Mouse (Mus musculus): ENCODE results near the gene Rundc3b. TPM values are rescaled to one million over a fixed set of nuclear protein-coding genes. Genes with fewer than 3 reads are reported as not detected.

Gene Rundc3b
- 33.8 TPM for polyA plus RNA-seq (2017; shearing (Covaris generic))

DNA sequence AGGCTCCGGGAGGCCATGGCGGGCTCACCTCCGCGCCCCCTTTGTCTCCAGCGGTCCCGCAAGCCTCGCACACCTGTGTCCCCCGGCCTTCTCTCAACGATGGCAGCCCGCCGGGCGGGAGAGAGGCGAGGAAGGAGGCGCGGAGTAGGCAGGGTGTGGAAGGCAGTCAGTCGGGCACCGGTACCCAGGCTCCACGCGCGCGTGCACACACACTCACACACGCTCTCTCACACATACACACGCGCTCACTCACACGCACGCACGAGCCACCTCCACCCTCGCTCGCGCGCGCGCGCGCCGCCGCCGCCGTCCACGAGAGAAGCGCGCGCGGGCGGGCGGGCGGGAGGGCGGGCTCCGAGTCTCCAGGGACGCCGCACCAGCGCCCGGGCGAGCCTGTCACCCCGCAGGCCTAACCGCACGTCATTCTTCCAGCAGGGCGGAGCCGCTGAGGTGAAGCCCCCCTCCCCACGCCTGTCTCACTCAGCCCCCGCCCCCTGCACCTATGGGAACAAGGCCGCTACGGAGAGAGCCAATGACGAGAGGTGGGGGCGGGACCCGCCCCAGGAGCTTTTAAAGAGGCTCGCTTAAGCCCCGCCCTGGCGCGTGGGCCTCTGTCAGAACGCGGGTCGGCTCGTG lies at the start of gene Rundc3b:
Gene Rundc3b (minus strand): TSS at position 357 of the 636 bp plus-strand sequence.

DNA sequence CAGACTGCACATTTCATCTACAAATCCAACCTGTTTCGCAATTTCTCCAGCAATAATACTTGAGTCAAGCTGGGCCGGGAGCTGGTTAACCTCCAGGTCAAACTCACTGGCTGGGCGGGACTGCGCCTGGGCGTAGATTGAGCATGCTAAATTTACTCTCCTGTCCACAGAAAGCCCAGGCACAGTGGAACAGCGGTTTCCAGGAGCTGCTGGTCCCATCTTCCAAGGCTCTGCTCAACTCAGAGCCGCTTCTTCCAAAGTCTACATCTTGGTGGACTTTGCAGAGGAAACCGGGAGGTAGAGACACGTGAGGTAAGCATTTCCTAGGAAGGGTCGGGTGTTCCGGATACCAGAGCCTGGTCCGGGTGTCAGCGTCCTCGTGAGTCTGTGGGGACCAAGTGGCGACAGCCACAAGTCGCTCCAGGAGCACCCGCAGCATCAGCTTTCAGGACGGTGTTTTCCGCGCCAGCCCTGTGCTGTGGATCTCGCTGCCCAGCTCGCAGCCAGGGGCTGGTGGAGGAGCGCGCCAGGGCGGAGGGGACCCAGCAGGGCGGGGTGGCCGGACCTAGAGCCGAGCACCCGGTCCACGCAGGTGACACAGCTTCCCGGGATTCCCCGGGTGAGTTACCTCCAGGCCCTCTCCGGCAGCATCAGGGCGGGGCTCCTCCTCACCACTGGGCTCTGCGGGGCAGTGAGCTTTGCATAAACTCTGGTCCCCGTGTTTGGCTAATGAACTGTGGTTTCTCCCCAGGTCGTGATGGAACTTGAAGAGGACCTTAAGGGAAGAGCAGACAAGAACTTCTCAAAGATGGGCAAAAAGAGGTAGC lies 37.4 kb upstream of the Rundc3b start, which contains the start of gene Abcb1a:
Gene Abcb1a (plus strand): TSS at position 167 of the 827 bp plus-strand sequence.

Other genes starting within 250 kb of the Rundc3b start
- 66.8 TPM for gene Dbf4, start 200.2 kb downstream of the Rundc3b start, polyA plus RNA-seq (2017; shearing (Covaris generic))
- gene Slc25a40, start 200.1 kb downstream of the Rundc3b start, polyA plus RNA-seq (2017; shearing (Covaris generic)): 16.0 TPM
- 66.7 TPM for gene Abcb1a, start 37.1 kb upstream of the Rundc3b start, polyA plus RNA-seq (2017; shearing (Covaris generic))
- gene Abcb1b, start 175.2 kb upstream of the Rundc3b start, polyA plus RNA-seq (2017; shearing (Covaris generic)): 100 TPM

Data from effector memory CD4-positive, alpha-beta T cell, adult 5 months (primary cell).